Mouse (Mus musculus): Measurements from ENCODE around the gene Olfr700.
"Not testable (repeated sequence)": the region's sequence is repeated elsewhere in the genome, so short reads cannot be mapped to it uniquely, and the experiment has no call there.

Olfr700 gene

DNA sequence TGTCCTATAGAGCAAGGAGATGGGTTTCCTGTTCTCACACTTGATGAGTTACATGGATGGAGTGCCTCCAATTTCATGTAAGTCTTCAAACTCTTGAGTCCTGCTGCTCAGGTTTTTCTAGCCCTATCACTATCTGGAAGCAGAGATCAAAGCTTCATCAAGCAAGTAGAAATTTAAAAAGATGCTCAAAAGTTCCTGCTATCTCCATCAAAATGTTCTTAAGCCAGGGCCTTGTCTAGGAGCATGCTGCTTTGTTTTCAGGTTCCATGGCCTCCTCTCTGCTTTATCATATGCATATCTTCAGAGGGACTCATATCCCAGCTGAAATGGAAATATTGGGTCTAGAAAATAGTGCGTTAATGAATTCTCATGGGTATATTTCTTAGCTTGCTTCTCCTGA is at the start of gene Olfr700:
TSS of gene Olfr700 (minus strand) at position 101 of the 400 bp plus-strand sequence.
- no peak for DNase-seq (ENCODE audit: low read depth)

DNA sequence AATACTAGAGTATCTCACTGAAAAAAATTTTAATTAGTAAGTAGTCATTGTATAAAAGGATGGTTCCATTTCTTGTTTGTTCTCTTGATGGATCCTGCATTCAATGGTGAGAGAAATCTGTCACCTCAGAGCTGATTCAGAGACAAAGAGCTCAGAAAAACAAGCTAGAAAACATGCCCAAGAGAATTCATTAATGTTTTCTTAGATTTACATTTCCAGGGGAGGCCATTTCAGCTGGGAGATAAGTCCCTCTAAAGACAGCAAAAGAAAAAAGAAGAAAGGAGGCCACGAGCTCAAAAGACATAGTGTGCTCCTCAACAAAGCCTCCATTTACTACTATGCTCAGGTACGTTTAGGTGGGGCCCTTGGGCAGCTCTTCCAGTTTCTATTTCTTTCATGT is 34.4 kb upstream of the Olfr700 start, which contains the start of gene Olfr703:
TSS of gene Olfr703 (plus strand) at position 301 of the 400 bp plus-strand sequence.
- no peak for DNase-seq (ENCODE audit: low read depth)

DNA sequence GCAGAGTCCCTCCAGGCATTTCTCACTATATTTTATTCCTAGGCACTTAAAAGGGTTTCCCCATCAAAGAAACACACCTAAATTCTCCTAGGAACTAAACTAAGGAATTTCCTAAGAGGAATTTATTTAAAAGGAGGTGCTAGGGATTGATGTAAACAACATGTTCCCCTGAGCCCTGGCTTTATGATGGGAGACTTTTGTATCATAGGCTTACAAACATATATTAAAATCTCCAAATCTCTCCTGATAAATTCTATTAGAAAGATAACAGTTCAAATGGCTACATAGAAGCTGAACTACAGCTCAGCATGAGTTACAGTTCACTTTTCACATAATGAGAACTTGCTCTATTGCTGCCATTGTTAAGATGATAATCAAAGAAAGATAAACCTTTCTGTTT is 25.2 kb upstream of the Olfr700 start, which contains the start of gene Olfr702:
TSS of gene Olfr702 (minus strand) at position 101 of the 400 bp plus-strand sequence.
- no peak for DNase-seq (ENCODE audit: low read depth)

DNA sequence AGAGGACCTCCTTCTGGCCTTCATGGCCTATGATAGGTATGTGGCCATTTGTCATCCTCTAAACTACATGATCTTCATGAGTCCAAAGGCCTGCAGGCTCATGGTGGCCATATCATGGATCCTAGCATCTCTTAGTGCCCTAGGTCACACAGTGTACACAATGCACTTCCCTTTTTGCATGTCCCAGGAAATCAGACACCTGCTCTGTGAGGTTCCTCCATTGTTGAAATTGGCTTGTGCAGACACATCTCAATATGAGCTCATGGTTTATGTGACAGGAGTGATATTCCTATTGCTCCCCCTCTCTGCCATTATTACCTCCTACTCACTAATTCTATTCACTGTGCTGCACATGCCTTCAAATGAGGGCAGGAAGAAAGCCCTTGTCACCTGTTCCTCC is 9.8 kb upstream of the Olfr700 start:
- DNase-seq (ENCODE audit: low read depth): no peak

DNA sequence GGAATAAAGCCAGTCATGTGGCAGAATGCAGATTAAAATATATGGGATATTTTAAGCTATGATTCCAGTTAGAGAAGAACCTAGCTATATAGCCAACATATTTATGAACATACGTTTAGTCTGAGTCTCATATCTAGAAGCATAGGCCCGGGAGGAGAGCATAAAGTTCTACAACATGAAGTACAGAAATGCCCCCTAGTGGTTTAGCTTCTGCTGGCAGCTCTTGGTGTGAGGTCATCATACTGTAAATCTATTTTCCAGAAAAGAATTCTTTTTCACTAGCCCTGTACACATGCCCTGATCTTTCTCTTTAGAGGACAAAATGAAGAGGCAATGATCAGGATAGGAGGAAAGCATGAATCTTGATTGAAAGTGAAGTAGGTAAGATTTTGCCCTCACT is 7.1 kb upstream of the Olfr700 start:
- DNase-seq (ENCODE audit: low read depth): peak; percentile 67

DNA sequence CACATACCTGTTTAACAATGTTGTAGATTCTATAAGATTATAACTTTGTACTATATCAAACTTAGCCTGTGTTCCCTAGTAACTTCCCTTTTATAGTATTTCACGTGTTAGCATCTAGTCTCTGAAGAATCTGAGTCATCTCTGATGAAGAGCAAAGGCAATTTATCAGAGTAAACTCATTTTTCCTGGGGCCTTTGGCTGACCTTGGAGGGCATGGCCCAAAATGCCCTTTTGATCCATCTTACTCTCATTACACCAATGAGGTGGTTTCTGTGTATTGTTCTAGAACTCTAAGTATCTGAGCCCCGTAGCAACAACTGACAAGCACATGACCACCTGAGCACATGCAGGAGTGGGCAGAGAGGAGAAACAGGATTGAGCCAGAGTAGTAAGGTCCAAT is 5.2 kb upstream of the Olfr700 start, which contains the start of gene Olfr701:
TSS of gene Olfr701 (plus strand) at position 301 of the 400 bp plus-strand sequence.
- DNase-seq (ENCODE audit: low read depth): no peak

DNA sequence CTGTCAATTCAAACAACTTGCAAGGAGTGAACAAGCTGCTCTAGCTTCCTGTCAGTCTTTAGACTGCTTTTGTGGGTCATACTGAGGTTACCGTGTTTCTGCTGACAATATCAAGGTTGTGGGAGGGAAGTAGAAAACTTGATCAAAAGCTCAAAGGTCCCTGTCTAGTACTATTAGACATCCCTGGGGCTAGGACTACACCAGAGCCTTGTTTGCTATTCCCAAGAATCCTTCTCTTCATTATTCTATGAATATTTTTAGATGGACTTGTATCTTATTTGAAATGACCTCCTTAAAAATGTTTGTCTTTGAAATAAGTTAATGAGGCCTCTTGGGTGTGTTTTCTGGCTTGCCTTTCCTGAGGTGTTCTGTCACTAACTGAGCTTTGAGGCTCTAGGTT is 15.5 kb downstream of the Olfr700 start, which contains the start of gene Olfr699:
TSS of gene Olfr699 (minus strand) at position 101 of the 400 bp plus-strand sequence.
- no peak for DNase-seq (ENCODE audit: low read depth)

DNA sequence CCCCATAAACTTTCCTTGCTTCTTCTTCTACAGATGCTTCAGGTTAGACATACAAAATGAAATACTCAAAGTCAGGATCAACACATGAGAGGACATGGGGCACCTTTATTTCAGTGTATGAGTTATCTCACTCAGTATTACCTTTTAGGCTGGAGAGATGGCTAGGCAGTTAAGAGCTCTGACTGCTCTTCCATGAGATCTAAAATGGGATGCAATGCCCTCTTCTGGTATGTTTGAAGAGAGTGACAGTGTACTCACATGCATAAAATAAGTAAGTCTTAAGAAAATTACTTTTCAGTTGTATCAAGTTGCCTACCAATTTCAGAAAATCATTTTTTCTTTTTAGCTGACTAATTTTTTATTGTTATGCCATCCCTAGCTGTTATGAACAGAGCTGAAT is 20.3 kb downstream of the Olfr700 start:
- peak; percentile 20 for DNase-seq (ENCODE audit: low read depth)

DNA sequence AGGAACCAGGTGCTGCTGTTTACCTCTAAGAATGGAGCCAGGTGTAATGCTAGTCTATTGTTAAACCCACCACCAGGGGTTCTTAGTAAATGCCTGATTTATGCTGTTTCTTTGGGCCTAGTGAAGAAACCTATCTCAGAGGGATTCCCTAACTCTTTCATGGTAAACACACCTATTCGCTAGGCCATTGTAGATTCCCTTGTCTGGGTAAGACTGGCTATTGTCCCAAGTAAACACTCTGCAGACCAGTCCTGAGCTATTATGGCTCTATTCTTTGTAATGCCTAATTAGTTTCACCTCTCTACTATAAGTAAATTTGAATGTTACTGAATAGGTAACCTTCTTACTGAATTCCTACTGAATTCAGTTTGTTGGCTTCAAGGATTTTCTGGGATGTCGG is 47.6 kb downstream of the Olfr700 start:
- DNase-seq (ENCODE audit: low read depth): not testable (repeated sequence)

DNA sequence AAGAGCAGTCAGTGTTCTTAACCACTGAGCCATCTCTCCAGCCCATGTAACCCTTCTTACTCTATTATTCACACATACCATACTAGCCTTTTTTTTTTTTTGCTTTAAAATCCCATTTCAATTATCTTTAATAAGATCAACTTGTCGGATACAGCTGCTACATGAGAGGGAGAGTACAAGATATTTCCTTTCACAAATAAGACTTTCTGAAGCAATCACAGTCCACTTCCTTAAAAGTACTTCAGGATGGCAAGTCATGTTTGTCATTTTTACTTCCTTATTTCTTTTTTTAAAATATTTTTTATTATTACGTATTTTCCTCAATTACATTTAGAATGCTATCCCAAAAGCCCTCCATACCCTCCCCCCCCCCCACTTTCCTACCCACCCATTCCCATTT is 49.8 kb downstream of the Olfr700 start:
- peak; percentile 23 for DNase-seq (ENCODE audit: low read depth)
